Mouse (Mus musculus) retina, adult 2 months (tissue): Measurements from ENCODE around the gene Phf3.
A peak's percentile ranks its signal among the peaks of the same experiment; 100 is the strongest.
"Not testable (repeated sequence)": the region's sequence is repeated elsewhere in the genome, so short reads cannot be mapped to it uniquely, and the experiment has no call there.

Experiments used
- DNase-seq: peaks from one replicate; pipeline ENCODE4 v3.0.0-alpha.2; 2012; ENCODE audit warnings: low read depth, low spot score

The Phf3 gene

GRCm38 (mm10) chr1:30873541-30874260 lies at the start of gene Phf3:
Phf3 (minus strand) TSS chr1:30873921.
- peak; percentile 80 for DNase-seq

GRCm38 (mm10) chr1:30922237-30922636 lies 48.5 kb upstream of the Phf3 start:
- no peak for DNase-seq

GRCm38 (mm10) chr1:30921252-30921651 lies 47.5 kb upstream of the Phf3 start:
- no peak for DNase-seq

- peak; percentile 34 for DNase-seq
Observed at GRCm38 (mm10) chr1:30920620-30921177, 47.0 kb upstream of the Phf3 start.

- no peak for DNase-seq
Observed at GRCm38 (mm10) chr1:30910172-30910571, 36.5 kb upstream of the Phf3 start.

- no peak for DNase-seq
Observed at GRCm38 (mm10) chr1:30908797-30909196, 35.1 kb upstream of the Phf3 start.

- no peak for DNase-seq
Observed at GRCm38 (mm10) chr1:30903480-30904218, 29.9 kb upstream of the Phf3 start.

GRCm38 (mm10) chr1:30898691-30899090 lies 25.0 kb upstream of the Phf3 start:
- no peak for DNase-seq

- DNase-seq, result not testable (repeated sequence)
Observed at GRCm38 (mm10) chr1:30895366-30895765, 21.6 kb upstream of the Phf3 start.

- not testable (repeated sequence) for DNase-seq
Observed at GRCm38 (mm10) chr1:30883806-30884205, 10.1 kb upstream of the Phf3 start.

- DNase-seq, result no peak
Observed at GRCm38 (mm10) chr1:30875746-30876145, 2.0 kb upstream of the Phf3 start.

- DNase-seq, result no peak
Observed at GRCm38 (mm10) chr1:30874261-30875131, 775 bp upstream of the Phf3 start.

- DNase-seq, result no peak
Observed at GRCm38 (mm10) chr1:30872836-30873540, 733 bp downstream of the Phf3 start.

GRCm38 (mm10) chr1:30867786-30868185 lies 5.9 kb downstream of the Phf3 start:
- no peak for DNase-seq

GRCm38 (mm10) chr1:30852518-30852917 lies 21.2 kb downstream of the Phf3 start:
- DNase-seq, result no peak

GRCm38 (mm10) chr1:30851920-30852319 lies 21.8 kb downstream of the Phf3 start:
- DNase-seq, result no peak

GRCm38 (mm10) chr1:30850906-30851305 lies 22.8 kb downstream of the Phf3 start:
- DNase-seq, result no peak

- no peak for DNase-seq
Observed at GRCm38 (mm10) chr1:30849955-30850354, 23.8 kb downstream of the Phf3 start.

- no peak for DNase-seq
Observed at GRCm38 (mm10) chr1:30847706-30848105, 26.0 kb downstream of the Phf3 start.

GRCm38 (mm10) chr1:30839662-30840061 lies 34.1 kb downstream of the Phf3 start:
- DNase-seq, result no peak

GRCm38 (mm10) chr1:30835512-30835911 lies 38.2 kb downstream of the Phf3 start:
- no peak for DNase-seq
